Mouse (Mus musculus) spleen, embryonic (tissue): ENCODE measurements around the gene Smarcb1.

Source experiments
- CTCF ChIA-PET: fragments of 350-600 bp; sonication (Branson Sonifier 250); formaldehyde crosslinking; loops from one replicate; lab custom pipeline; 2022; lab: Charles Lee

The Smarcb1 gene

DNA sequence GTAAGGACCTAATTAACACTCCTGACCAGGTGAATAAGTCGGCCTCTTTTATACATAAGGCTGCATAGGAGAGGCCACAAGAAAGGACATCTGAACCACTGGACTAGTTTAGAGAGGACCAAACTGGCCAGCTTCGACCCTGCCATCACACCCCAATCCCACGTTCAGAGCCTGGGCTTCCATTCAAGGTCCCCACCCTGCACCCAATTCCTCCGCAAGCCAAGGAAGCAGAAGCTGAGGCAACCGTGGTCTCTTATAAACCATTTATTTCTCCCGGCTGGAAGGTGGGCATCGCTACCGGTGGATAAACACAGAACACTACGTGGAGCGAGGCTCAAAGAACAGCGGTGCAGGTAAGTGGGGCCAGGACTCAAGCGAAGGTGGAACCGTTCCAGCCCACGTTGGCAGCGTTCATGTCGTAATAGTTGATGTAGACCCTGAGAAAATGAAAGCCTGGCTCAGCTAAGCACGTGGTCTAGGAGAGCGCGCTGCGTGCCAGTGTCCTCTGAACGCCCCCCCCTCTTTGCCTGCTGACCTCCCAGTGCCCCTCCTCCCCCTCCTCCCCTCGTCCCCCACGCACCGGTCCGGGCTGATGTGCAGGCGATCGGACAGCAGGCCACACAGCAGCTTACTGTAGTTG is 62.2 kb downstream of the Smarcb1 start:
- CTCF ChIA-PET: no interaction called here

DNA sequence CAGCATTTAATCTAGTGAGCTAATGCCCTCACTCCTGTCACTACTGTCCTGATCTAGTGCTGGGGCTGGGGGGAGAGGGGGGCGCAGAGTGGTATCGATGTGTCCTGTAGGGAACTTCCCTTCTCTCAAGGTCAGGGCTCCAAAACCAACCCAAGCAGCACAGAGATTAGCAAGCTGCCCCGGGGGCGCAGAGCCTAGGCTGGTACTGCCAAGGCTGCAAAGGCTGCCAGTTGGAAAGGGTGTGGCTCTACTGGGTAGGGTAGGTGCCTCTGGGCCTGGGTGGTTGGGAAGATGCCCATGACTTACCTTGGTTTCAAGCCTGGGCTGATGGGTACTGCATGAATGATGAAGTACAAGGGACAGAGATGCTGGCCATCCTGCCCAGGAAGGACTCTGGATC is 63.8 kb downstream of the Smarcb1 start:
- CTCF ChIA-PET: no interaction called here

DNA sequence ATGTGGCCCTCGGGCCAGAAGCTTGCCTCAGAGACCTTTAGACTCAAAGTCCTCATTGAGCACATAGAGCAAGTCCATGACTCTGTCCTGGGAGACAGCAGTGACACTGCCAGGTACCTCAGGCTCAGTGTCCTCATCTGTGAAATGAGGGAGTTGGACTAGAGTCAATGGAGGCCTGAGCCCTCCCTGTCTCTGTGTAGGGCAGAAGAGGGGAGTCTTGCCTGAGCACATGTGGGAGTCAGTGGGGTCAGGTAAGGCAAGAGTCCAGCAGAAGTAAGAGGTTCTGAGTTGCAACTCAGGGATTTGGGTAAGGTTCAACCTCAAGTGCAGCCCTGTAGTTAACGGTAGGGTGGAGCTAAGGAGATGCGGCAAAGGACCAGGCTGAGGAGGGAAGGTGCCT is 64.4 kb downstream of the Smarcb1 start:
- CTCF ChIA-PET: interaction anchor here (1.2 kb wide), 1 partner anchor 10 kb away, joined by 3 read pairs; no protein-coding TSS in a partner anchor

DNA sequence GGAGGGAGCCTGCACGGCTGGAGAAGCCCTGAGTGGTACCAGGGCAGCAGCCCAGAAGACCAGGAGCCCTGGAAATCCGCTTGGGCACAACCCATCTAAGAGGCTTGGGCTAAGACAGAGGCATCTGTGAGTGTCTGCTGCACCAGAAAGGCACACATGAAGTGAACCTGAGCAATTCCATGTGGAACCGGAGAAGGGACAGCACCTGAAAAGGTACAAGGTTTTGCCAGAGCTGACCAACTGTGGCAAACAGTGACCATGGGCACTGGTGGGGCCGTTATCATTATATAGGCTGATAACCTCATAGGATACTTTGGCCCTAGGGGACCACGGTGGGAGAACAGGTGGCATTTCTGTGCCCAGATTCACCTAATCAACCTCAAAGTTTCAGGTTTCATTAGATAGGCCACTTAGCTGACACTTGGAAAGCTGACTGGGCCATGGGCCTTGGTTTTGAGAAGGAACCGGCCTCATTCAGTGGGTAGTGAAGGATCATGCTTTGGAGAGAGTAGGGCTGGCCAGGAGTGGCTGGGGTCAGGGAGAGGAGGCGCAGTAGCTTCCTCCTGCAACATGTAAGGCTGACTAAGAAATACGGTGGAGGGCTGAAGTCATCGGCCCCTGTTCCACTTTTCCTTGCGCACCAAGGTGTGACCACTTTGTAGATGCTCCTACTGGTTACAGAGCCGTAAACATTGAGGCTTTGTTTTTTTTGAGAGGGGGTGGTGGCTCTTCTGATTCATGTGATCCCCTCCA is 65.1 kb downstream of the Smarcb1 start:
- CTCF ChIA-PET: interaction anchor here (1.2 kb wide), 1 partner anchor 11 kb away, joined by 3 read pairs; no protein-coding TSS in a partner anchor

DNA sequence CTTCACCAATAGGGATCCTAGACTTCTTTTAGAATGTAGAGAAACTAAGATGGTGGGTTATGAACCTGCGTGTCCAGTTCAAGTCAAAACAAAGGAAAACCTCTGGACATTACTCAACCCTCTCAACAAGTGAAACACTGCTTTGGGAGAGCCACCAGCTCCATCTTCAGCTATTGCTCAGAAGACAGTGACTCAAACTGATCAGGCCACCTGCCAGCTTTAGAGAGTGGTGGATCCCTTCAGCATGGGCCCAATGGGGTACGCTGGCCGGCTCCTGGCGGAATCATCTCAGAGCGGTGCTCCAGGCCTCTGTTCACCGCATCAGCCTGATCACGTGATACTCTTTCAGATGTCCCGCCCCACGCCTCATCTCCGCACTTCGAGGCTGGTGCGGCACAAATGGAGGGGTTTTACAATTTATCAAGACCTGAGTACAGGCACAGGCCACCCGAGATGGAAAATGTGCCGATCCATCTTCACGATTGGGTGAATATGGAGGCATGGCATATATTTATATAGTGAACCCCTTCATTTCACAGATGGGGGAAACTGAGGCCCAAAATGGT is 65.9 kb downstream of the Smarcb1 start:
- CTCF ChIA-PET: no interaction called here

DNA sequence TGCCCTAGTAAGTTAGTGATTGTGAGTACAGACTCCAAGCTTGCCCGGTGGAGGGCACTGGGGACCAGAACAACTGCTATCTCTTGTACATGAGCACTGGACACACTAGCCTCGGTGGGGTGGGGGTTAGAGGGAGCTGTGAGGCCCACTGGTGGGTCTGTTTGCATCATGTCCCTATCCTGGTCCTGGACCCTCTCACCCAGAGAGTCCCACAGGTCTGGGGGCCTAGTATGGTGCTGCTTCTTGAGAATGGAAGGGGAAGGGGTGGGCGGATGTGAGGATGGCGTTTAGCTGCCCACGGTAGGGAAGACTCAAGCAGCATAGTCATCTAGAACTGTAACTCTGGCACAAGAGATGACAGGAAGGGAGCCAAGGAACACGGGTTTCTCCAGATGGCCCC is 66.6 kb downstream of the Smarcb1 start:
- CTCF ChIA-PET: no interaction called here

DNA sequence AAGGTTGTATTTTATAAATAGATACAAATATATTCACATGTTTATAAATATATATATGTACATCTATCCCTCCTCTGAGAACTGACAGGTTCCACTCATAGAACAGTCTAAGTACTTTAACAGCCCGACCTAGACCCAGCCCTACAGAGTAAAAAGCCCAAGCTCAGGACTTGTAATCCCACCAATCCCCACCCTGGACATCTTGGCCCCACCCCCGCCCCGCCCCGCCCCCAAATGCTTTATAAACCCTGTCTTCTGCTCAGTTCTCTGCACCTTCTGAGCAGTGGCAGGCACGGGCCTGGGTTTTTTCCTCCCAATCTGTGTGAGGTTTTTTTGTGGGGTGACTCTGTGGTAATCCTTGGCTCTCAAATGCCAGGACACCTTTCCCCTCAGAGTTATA is 67.3 kb downstream of the Smarcb1 start:
- CTCF ChIA-PET: interaction anchor here (0.6 to 1.0 kb wide), 3 partner anchors 110 to 671 kb away, joined by 3 to 5 read pairs (median 5); no protein-coding TSS in a partner anchor

DNA sequence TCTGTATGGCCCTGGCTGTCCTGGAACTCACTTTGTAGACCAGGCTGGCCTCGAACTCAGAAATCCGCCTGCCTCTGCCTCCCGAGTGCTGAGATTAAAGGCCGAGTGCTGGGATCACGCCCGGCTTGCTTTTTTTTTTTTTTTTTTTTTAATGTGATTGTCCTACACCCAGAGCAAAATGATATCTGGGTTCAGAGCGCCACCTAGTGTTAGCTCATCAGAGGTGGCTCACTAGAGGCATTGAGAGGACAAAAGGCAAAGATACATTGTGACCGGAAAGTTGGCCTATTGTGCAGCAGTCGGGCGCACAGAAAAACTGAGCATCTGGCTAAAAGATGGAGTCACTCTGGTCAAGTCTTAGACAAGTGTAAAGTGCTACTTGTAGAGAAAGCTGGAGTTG is 68.0 kb downstream of the Smarcb1 start:
- CTCF ChIA-PET: interaction anchor here (0.6 to 1.0 kb wide), 5 partner anchors 17 to 670 kb away, joined by 3 to 16 read pairs (median 5); no protein-coding TSS in a partner anchor

DNA sequence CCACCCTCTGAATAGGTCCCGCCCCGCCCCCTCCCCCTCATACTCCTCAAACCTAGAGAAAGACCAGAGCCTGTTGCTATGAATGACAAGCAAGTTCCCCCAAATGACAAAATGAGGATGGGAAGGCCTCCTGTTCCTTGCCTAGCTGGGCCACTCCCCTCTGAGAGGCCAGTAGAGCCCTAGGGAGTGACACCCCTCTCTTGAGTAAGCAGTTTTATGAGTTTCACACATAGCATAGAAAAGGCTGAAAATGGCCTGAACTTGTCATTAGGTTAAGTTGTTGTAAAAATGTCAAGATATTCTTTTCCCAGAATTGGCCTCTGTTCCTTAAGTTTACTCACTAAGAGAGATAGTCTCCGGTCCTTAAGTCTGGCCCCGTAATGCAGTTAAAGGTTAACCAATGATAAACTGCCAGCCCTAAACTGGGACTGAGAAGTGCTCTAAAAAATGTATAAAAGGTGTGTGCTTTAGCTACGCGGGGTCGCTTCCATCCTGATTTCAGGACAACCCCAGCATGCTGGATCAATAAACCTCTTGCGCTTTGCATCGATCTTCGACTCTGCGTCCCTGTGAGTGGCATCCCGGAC is 68.8 kb downstream of the Smarcb1 start:
- CTCF ChIA-PET: interaction anchor here (0.6 to 0.7 kb wide), 3 partner anchors 18 to 110 kb away, joined by 6 to 16 read pairs (median 6); no protein-coding TSS in a partner anchor

DNA sequence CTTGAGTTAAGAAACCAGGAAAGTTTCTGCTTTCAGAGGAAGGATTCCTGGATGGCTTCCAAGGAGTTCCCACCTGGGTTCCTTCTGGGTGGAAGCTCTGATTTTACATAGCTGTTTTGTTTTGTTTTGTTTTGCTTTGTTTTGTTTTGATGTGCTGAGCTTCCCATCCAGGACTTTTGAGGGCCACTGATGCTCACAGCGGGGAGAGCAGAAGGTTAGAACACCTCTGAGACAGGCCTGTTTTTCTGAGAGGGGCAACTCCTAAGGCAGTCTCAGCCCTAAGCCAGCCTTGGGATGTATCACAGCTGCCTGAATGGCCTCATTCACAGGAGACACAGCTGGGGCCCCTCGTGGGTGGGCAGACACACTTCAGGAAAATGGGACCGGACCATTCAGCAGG is 69.7 kb downstream of the Smarcb1 start:
- CTCF ChIA-PET: interaction anchor here (0.6 kb wide), 2 partner anchors 75 to 81 kb away, joined by 6 read pairs; partner anchors contain the start of gene Chchd10

DNA sequence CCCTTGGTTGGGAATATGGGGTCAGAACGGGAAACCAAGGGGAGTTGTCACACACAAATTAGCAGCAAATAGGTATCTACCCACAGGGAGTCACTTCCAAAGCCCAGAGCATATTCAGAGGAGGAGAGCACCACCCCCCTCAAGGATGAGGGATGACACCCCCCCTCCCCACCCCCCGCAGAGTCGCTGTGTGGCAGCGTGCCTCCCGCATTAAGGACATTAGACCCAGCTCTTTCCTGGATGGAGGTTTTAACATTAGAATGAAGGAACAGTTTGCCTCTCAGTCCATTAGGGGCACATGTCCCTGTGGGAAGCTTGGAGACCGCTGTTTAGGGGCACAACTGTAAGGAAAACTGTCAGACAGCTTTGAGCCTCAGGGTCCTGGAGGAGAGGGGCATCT is 70.3 kb downstream of the Smarcb1 start:
- CTCF ChIA-PET: interaction anchor here (0.6 kb wide), 1 partner anchor 82 kb away, joined by 6 read pairs; the partner anchor contains the start of gene Chchd10

DNA sequence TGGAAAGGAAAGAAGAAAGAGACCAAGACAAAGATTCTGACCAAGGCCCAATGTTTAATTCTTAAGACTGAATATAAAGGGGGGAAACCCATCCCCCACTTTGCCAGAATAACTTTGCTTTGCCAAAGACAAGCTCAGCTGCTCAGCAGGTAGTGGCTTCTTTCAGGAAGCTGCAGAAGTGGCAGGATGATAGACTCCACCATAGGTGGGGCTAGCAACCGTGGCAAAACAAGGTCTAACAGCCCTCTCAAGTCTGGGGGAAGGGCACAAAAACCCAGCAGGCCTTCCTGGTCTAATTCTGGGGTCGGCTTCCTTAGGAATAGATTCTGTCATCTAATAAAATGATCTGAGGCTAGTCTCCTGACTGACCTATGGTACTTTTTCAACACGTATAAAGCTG is 73.0 kb downstream of the Smarcb1 start:
- CTCF ChIA-PET: no interaction called here
